Mouse (Mus musculus): Measurements from ENCODE around the gene Ccnc.

The Ccnc gene

DNA sequence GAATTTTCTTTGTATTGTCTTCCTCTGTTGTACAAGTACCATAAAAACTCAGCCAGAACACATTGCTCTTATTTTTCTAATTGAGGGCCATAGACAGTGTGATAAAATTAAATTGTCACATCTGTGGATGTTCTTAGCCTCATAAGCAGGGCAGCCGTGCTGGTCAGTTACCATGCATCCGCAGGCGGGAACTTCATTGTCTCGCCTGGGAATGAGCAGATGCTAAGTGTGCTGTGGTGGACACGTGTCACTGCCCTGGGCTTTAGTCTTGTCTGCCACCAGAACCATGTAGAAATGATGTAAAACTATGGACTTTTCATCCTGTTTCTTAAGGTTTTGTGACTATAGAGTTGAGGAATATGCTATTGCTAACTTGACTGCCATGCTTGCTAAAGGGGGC is 79.7 kb downstream of the Ccnc start:
- DNase-seq, result no peak

Data from lung, postnatal 4 days (tissue).